Mouse (Mus musculus): ENCODE results near the gene Stmn1.

GRCm38 (mm10) chr4:134451484-134451883 lies 16.6 kb upstream of the Stmn1 start:
- TF ChIP-seq POLR2A (IDR thresholded peaks at IDR 0.05; ENCODE audit: borderline replicate concordance, low read depth, low read length) (no peak), CTCF (IDR thresholded peaks at IDR 0.05; ENCODE audit: low read depth, low read length) (no peak)

All from bone marrow macrophage, adult 2 months (primary cell).